Mouse (Mus musculus) thymus, postnatal 14 days (tissue): ENCODE data around the gene Crtc3.

Source experiments
- DNase-seq: peaks from one replicate; pipeline ENCODE4 v3.0.0; 2021

Crtc3 gene

GRCm38 (mm10) chr7:80636953-80637800 lies 51.5 kb downstream of the Crtc3 start:
- no peak for DNase-seq

DNA sequence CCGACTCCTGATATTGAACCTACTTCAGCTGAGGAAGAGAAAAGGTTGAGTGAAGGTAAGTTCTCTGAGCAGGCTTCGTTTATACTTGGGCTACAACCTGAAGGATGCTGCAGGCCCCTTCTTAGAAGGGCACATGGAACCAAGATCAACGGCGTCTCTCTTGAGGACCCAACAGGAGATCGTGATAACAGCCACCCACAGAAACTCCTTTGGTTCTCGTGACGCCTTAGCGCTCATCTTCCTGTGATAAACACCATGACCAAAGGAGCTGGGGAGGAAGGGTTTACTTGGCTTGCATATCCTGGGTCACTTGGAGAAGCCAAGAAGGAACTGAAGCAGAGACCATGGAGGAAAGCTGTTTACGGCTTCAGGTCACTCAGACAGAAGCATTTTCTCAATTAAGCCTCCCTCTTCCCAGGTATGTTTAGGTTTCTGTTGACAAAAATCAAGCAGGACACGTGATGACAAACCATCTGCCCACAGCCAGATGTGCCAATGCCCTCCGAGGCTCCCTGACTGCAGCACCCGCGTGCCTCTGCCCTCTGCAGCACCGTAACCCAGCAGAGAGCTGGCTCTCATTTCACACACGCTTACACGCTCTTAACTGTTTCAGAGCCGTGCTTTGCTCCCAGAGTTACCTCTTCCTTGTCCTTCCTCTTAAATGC lies 52.3 kb downstream of the Crtc3 start:
- peak; percentile 43 for DNase-seq

DNA sequence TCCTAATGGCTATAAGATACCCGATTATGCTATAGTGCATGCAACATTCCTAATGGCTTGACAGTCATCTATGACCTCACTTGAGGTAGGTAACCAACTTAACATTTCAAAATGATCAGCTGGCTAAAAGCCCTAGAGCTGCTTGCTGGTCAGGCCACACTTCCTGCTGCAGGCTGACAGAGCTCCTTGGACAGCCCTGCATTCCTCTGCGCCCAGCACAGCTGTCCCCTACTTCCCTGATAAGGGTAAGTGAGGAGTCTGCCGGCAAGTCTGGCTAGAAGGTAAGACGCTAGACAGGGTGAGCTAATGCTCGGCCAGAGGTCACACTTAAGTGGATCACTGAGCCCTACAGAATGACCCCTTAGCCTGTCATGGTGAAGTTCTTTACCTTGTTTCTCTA lies 52.8 kb downstream of the Crtc3 start:
- DNase-seq = no peak

GRCm38 (mm10) chr7:80634741-80635140 lies 53.9 kb downstream of the Crtc3 start:
- DNase-seq = no peak

- no peak for DNase-seq
These were observed 55.0 kb downstream of the Crtc3 start for GRCm38 (mm10) chr7:80633635-80634034.

- DNase-seq = no peak
These were observed 56.7 kb downstream of the Crtc3 start for GRCm38 (mm10) chr7:80631993-80632392.

DNA sequence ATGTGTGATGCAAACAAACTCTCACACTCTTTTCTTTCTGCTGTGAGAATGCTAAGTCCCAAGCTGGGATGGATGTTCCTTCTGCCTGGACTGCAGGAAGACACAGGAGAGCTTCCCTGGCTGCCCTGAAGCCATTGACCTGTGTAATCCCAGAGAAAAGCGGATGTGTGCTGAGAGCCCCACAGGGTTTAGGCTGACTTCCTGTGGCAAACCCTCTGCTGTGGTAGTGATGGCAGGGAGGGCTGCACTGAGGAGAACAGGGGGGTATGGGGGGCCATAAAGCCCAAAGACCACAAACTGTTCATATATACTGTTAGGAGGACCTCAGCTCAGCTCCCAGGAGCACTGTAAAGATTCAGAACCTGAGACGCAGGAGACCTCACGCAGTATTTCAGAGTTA lies 57.3 kb downstream of the Crtc3 start:
- DNase-seq = peak; percentile 61

DNA sequence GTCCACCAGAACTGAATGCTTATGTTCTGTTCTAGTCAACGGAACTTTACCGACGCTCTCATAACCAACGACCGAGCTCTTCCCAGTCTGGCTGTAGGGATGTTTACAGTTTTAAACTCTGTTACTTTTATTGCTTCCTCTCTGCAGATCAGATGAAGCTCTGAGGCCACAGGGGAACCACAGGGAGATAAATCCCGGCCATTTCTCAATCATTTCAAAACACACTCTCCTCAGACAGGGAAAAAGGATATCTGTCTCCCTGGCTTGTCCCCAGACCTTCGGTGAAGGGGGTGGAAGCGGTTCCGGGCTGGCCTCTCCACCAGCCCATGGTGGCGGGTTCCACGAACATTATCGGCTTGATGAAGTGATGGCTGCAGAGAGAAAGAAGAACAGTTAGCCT lies 59.3 kb downstream of the Crtc3 start:
- DNase-seq = no peak

DNA sequence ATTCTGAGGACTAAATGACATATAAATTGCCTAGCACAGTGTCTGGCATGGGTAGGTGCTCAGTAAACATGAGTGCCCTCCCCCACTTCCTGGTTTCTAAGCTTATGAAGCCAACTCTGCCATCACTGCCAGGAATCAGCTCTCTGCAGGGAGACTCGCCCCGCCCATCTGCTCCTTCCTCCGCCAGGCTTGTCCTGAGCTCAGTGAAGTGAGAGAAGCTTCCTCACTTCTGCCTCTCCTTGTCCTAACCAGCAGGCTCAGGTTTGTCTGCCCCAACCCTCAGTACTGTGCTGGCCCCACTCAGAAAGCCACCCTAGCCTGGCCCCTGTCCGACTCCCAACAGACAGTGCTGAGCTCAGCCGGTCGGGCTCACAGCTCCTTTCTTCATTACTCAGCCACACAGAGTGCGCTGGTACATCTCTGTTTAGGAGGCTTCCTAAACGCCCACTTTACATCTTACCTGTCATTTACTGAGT lies 59.9 kb downstream of the Crtc3 start:
- DNase-seq = peak; percentile 84

DNA sequence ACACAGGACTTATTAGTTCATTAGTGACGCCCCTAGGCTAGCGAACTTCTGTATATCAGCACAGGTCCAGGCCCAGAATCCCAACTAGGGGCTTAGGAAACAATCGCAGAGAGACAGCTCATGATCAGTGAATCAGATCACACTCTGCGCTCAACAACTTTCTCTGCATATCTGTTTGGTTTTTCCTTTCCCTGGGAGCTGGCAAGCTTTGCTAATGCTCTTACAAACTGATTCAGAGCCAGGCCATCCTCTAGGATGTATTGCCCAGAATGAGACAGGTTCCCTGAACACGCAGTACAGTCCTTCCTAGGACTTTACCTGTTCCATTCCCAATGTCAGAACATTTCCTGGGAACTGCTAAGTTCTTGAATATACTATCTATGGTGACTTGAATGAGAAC lies 61.7 kb downstream of the Crtc3 start:
- no peak for DNase-seq

GRCm38 (mm10) chr7:80625841-80626240 lies 62.8 kb downstream of the Crtc3 start:
- no peak for DNase-seq

DNA sequence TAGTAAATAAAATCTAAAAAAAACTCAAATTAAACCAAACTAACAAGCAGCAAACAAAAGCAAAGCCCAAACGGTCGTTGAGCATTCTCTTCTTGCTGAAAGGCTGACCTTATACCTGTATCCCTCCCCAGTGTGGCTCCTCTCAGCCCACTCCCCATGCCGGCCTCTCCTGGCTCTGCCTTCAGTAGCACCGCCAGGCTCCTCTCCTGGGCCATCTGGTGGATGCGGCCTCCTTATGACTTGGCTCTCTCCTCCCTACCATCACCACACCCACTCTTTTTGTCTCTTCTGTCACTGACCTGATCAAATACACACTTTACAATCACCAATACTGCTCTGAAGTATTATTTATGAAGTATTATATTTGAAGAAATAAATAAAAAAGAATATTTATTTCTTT lies 65.4 kb downstream of the Crtc3 start:
- DNase-seq = no peak

DNA sequence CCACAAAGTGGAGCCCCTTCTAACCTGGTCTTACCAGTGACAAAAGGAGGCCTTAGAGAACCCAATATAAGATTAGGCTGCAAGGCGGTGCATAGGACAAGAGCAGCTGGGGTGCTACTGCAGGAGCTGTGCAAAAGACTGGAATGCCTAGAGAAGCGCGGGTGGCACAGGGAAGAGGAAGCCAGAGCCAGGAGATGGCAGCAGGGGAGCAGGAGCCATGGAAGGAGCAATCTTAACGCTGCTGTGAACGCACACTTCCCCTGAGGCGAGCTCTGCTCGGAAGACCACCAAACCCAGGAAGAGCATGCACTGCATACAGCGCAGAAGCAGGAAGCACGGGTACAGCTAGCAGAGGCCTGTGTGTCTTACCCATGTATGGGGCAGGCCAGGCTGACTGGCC lies 72.6 kb downstream of the Crtc3 start:
- no peak for DNase-seq

DNA sequence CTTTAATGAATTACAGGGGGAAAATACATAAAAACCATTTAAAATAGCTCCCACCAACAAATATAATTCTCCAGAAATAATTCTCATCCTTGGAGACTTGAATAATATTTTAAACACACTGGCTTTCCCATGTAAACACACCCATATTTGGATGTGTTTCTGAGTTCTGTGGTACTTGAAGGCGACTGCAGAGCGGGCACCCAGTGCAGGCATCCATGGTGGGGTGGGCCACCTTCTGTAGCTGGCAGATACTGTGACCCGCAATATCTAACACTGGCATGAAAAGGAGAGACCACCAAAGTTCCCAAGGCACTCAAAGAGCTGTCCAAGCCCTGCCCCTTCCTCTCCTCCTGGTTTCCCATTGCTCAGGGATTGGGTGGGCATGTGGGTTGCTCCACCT lies 74.6 kb downstream of the Crtc3 start:
- no peak for DNase-seq

GRCm38 (mm10) chr7:80612191-80612787 lies 76.4 kb downstream of the Crtc3 start:
- DNase-seq = no peak

DNA sequence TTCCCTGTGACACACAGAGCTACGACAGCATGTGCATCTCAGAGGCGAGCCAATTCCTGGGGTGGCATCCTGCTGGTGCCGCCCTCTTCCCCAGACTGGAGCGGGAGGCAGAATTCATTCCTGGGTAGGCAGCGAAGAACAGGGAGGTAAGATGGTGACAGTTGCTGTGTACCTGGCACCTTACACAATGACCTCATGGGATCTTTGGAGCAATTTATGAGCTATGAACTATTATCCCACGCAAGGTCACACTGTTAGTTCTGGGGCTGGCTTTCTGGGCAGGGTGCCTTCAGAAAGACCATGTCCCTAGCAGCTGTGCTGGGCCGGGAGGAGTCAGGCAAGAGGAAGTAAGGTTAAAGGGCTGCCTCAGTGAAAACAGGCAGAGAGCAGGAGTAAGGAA lies 77.0 kb downstream of the Crtc3 start:
- DNase-seq = no peak

- no peak for DNase-seq
These were observed 81.2 kb downstream of the Crtc3 start for GRCm38 (mm10) chr7:80607503-80607902.

DNA sequence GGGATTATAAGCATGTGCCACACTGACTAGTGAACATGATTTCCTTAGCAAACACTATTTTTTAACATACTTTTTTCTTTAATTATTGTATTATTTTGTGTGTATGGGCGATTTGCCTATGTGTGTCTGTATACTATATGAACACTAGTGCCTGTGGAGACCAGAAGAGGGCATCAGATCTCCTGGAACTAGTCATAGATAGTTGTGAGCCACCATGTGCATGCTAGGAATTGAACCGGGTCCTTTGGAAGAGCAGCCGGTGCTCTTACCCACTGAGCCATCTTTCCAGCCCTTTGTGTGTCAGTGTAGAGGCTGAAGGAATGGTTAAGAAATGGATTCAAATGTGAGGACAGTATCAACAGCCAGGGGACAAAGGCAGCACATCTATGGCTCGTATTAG lies 82.2 kb downstream of the Crtc3 start:
- no peak for DNase-seq

GRCm38 (mm10) chr7:80605557-80605930 lies 83.1 kb downstream of the Crtc3 start:
- DNase-seq = no peak

GRCm38 (mm10) chr7:80604908-80605556 lies 83.6 kb downstream of the Crtc3 start:
- no peak for DNase-seq

DNA sequence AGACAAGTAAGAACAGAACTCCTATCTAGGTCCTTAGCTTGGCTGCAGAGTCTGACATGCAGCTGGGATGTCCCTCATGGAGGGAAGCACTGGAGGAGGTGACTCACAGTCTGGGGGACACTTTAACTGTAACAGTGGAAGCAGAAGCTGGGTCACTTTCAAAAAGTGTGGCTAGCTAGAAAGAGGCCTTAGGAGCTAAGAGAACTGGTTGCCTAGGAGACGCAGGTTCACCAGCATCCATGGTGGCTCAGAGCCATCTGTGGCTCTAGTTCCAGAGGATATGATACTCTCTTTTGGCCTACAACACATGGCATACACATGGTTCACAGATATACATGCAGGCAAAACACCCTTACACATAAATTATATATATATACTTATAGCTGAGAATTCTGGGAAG lies 86.1 kb downstream of the Crtc3 start:
- no peak for DNase-seq

GRCm38 (mm10) chr7:80598436-80598985 lies 90.2 kb downstream of the Crtc3 start:
- no peak for DNase-seq

- no peak for DNase-seq
These were observed 90.8 kb downstream of the Crtc3 start for GRCm38 (mm10) chr7:80597900-80598299.
